Mouse (Mus musculus): ENCODE data around the gene Isoc2a.

DNA sequence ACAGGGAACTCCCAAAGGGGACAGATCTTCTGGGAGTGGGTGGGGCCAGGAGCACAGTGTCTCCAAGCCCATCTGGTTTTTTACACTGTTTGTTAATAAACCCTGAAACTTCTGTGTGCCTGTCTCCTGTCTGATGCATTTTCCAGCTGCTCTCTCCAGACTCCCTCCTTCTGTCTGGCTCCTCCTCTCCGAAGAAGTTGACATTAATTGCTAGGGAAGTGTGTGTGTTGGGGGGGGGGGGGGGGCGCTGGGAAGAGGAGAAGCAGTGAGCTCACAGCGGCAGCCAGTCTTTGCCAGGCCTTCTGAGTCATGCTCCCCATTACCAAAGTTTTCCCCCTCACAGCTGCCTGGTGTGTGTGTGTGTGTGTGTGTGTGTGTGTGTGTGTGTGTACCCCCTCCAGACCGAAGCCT lies 47.9 kb downstream of the Isoc2a start:
- TF ChIP-seq POLR2A (IDR thresholded peaks at IDR 0.05; ENCODE audit: insufficient read depth, low read depth, low read length): no peak
- TF ChIP-seq CTCF (IDR thresholded peaks at IDR 0.05; ENCODE audit: insufficient read depth, low read depth, low read length): no peak

Measured in olfactory bulb, adult 2 months (tissue).